Mouse (Mus musculus) forebrain, postnatal 0 days (tissue): ENCODE results near the gene Rgs6. TPM values are rescaled to one million over a fixed set of nuclear protein-coding genes. Genes with fewer than 3 reads are reported as not detected.

Experiments
- ATAC-seq: fragments of 200-750 bp; cut with Nextera tagmentation; 2 replicates; pipeline ENCODE4 v1.8.0; 2017; ENCODE audit warnings: mild to moderate bottlenecking, moderate library complexity
- DNase-seq: peaks from one replicate; pipeline ENCODE4 v3.0.0-alpha.2; 2015
- H3K27ac ChIP-seq: fragments of 300-500 bp; sonication (generic); 2 replicates; pipeline ENCODE4 v1.5.1; 2014; ENCODE audit warnings: low read depth, mild to moderate bottlenecking, antibody characterized with exemption, low read length, moderate library complexity, mixed read lengths
- H3K27me3 ChIP-seq: fragments of 300-500 bp; sonication (generic); 2 replicates; pipeline ENCODE4 v1.6.1; 2014; ENCODE audit warnings: mild to moderate bottlenecking, low read length, mixed read lengths; ENCODE audit not compliant: insufficient read depth
- H3K36me3 ChIP-seq: fragments of 300-500 bp; sonication (generic); 2 replicates; pipeline ENCODE4 v1.6.1; 2014; ENCODE audit warnings: mild to moderate bottlenecking, moderate library complexity; ENCODE audit not compliant: insufficient read depth
- H3K4me1 ChIP-seq: fragments of 300-500 bp; sonication (generic); 2 replicates; pipeline ENCODE4 v1.6.1; 2014; ENCODE audit warnings: antibody characterized with exemption; ENCODE audit not compliant: insufficient read depth
- H3K4me2 ChIP-seq: fragments of 300-500 bp; sonication (generic); 2 replicates; pipeline ENCODE4 v1.6.1; 2014; ENCODE audit warnings: low read depth, mild to moderate bottlenecking, moderate library complexity
- H3K4me3 ChIP-seq: fragments of 300-500 bp; sonication (generic); 2 replicates; pipeline ENCODE4 v1.5.1; 2014; ENCODE audit warnings: low read depth, low read length, mixed read lengths
- H3K9ac ChIP-seq: fragments of 300-500 bp; sonication (generic); 2 replicates; pipeline ENCODE4 v1.6.1; 2014; ENCODE audit warnings: mild to moderate bottlenecking
- H3K9me3 ChIP-seq: fragments of 300-500 bp; sonication (generic); 2 replicates; pipeline ENCODE4 v1.6.1; 2016; ENCODE audit warnings: low read length
- CTCF ChIP-seq: sonication (generic); IDR thresholded peaks from 2 replicates; pipeline ENCODE4 v1.5.1; 2016; ENCODE audit warnings: antibody characterized with exemption, control low read depth, low read depth
- WGBS: fragments of 180-500 bp; shearing (Covaris S2); extraction: QIAGEN DNeasy Blood & Tissue Kit; methylation state at CpG from one replicate; pipeline ENCODE4 v1.1.7; 2014; 5-methylcytosine and 5-hydroxymethylcytosine counted together
- polyA plus RNA-seq: library from polyadenylated mRNA; unstranded; fragments of >200 nt; fragmentation: Nextera tagmentation; extraction: Ambion mirVana; gene quantifications from 2 replicates; pipeline ENCODE4 v1.2.1, GENCODE M21; 2015
- total RNA-seq: library from RNA; depleted of rRNA; stranded (reverse); fragments of >200 nt; gene quantifications from 2 replicates; pipeline ENCODE4 v1.2.3, GENCODE M21; 2014

Gene Rgs6
- total and polyA plus RNA-seq, 2 experiments from 2014 or later: 16.8 to 19.6 TPM

DNA sequence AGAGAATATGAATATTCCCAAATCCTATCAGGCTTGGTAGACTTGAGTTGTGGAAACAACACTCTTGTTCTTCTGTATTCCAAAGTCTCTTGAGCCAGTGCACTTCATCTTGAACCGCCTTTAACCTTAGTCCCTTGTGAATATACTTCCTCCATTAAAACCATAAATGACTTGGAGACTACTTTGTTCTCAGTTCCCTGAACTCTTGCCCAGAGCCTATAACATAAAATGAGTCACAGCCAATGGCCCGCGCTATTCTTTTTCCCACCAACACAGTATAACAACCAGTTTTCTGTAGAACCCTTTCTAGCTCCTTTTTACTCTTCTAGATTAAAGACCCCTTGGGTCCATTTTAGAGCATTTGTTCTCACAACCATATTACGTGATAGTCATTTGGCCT, 412.9 kb downstream of the Rgs6 start:
- no peak for TF ChIP-seq CTCF
- ATAC-seq: no peak
- DNase-seq: no peak
- 89% methylated on average over 4 of the region's 4 CpGs for WGBS
- H3K4me3 ChIP-seq: no peak overlapping the region
- H3K9ac ChIP-seq: no peak overlapping the region
- no peak overlapping the region for H3K4me2 ChIP-seq
- no peak overlapping the region for H3K27ac ChIP-seq
- H3K36me3 ChIP-seq: no peaks in the 10 kb centered on the region
- 0 out of 2 replicates have a peak, but pooled peaks cover 7% of the 10 kb centered on the region for H3K4me1 ChIP-seq
- H3K27me3 ChIP-seq: no peaks in the 10 kb centered on the region
- no peaks in the 10 kb centered on the region for H3K9me3 ChIP-seq

GRCm38 (mm10) chr12:83004014-83004682, 416.1 kb downstream of the Rgs6 start:
- ATAC-seq: peak; percentile 53
- Histone ChIP-seq H3K9ac (no peak overlapping the region), H3K36me3 (no peaks in the 10 kb centered on the region), H3K27ac (peak overlapping the region; percentile 58; the same call in 1 of the 2 replicates), H3K4me3 (no peak overlapping the region), H3K27me3 (no peaks in the 10 kb centered on the region), H3K4me2 (no peak overlapping the region), H3K9me3 (no peaks in the 10 kb centered on the region), H3K4me1 (no peaks in the 10 kb centered on the region)
- peak; percentile 39 for DNase-seq
- WGBS: 68% methylated on average over 9 of the region's 9 CpGs
- TF ChIP-seq CTCF: no peak

DNA sequence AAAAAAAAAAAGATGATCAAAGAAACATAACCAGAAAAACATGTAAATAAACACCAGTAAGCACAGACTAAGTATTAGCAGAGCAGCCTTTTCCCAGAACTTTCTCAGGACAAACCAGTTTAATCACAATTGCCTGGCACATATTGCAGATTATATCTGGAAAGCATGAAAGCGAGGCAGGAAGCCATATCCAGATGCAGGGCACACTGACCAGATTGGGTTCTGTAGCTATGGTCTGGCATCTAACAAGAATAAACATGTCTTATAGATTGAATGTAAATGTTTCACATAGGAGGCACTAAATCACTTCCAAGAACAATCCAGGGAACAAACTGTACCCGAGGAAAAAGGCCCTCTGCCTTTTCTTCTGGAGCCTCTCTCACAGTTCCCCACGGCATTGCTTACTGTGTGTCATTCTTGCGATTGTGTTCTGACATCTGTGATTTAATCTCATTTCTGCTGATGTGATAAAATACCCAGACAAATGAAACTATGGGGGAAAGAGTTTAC, 423.0 kb downstream of the Rgs6 start:
- no peak overlapping the region for H3K4me2 ChIP-seq
- H3K9ac ChIP-seq: no peak overlapping the region
- 91% methylated on average over 4 of the region's 4 CpGs for WGBS
- H3K27ac ChIP-seq: no peak overlapping the region
- H3K36me3 ChIP-seq: no peaks in the 10 kb centered on the region
- no peak for DNase-seq
- ATAC-seq: no peak
- no peaks in the 10 kb centered on the region for H3K9me3 ChIP-seq
- H3K4me3 ChIP-seq: no peak overlapping the region
- TF ChIP-seq CTCF: no peak
- H3K4me1 ChIP-seq: no peaks in the 10 kb centered on the region
- no peaks in the 10 kb centered on the region for H3K27me3 ChIP-seq

DNA sequence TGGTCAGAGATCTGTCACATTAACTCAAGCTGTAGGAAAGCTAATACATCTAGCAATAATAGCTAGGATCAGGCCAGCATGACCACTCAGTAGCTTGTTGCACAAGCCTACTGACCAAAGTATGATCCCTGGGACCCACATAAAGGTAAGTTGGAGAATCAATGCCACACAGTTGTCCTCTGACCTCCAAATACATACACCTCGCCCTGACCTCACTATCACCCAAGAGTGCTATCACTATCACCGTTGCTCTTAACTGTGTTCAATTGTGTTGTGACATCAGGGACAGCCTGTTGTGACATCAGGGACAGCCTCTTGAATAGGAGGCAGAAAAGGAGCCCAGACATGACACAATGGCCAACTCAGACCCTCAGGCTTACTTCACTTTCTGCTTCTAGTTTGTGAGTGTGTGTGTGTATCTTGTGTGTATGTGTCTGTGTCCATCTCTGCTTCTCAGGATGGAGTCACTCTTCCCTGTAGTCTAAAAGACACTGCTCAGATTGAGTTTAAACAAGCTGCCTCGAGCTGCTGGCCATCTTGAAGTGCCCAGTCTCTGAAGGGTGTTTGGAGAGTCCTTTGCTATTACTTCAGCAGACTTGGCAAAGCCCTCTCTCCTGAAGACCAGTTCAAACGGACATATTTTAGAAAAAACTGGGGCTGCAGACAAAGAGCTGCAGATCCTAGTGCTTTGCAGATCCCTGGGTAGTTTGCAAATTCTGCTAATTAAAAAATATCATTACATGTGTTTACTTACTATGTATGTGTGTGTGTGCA, 426.0 kb downstream of the Rgs6 start:
- ATAC-seq (no peak), DNase-seq (no peak)
- WGBS: 53% methylated on average over 4 of the region's 4 CpGs
- H3K27me3 ChIP-seq: no peaks in the 10 kb centered on the region
- no peak overlapping the region for H3K9ac ChIP-seq
- no peaks in the 10 kb centered on the region for H3K9me3 ChIP-seq
- no peak overlapping the region for H3K27ac ChIP-seq
- H3K36me3 ChIP-seq: no peaks in the 10 kb centered on the region
- no peak overlapping the region for H3K4me2 ChIP-seq
- H3K4me3 ChIP-seq: no peak overlapping the region
- H3K4me1 ChIP-seq: no peaks in the 10 kb centered on the region
- no peak for TF ChIP-seq CTCF

- Histone ChIP-seq H3K27ac (no peak overlapping the region), H3K4me2 (no peak overlapping the region), H3K27me3 (no peaks in the 10 kb centered on the region), H3K4me3 (no peak overlapping the region), H3K36me3 (no peaks in the 10 kb centered on the region), H3K9ac (no peak overlapping the region), H3K9me3 (no peaks in the 10 kb centered on the region), H3K4me1 (no peaks in the 10 kb centered on the region)
- DNase-seq (peak; percentile 70), ATAC-seq (no peak; the same call in 1 of the 2 replicates)
- WGBS: 10% methylated on average over 2 of the region's 2 CpGs
- peak; percentile 71 for TF ChIP-seq CTCF
These were observed 426.8 kb downstream of the Rgs6 start for GRCm38 (mm10) chr12:83014848-83015247.

DNA sequence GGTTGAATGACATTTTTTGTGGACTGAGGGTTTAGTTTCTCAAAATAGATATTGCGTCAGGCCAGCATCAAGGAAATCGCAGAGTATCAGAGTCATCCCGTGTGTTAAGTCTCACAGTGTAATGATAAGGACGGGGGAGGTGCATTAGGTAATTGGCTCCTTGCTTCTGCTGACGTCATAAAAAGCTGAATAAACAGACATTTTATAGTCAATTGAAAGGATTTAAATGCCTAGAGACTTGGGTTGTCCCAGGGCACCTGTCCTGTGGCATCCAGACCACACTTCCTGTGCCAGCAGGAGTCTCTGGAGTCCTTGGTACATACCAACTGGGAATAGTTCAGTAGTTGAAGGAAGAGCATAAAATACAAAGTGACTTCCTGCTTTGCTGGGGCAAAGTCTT, 427.3 kb downstream of the Rgs6 start:
- Histone ChIP-seq H3K4me1 (no peaks in the 10 kb centered on the region), H3K36me3 (no peaks in the 10 kb centered on the region), H3K9ac (no peak overlapping the region), H3K4me2 (no peak overlapping the region), H3K9me3 (no peaks in the 10 kb centered on the region), H3K4me3 (no peak overlapping the region), H3K27me3 (no peaks in the 10 kb centered on the region), H3K27ac (no peak overlapping the region)
- ATAC-seq (no peak), DNase-seq (no peak)
- no peak for TF ChIP-seq CTCF
- 66% methylated on average over 5 of the region's 5 CpGs for WGBS

- Histone ChIP-seq H3K27ac (no peak overlapping the region), H3K36me3 (no peaks in the 10 kb centered on the region), H3K9me3 (no peaks in the 10 kb centered on the region), H3K4me2 (no peak overlapping the region), H3K9ac (no peak overlapping the region), H3K27me3 (no peaks in the 10 kb centered on the region), H3K4me3 (no peak overlapping the region), H3K4me1 (no peaks in the 10 kb centered on the region)
- DNase-seq (no peak), ATAC-seq (no peak)
- TF ChIP-seq CTCF: no peak
- WGBS: 89% methylated on average over 6 of the region's 6 CpGs
These were observed 428.4 kb downstream of the Rgs6 start for GRCm38 (mm10) chr12:83016486-83016885.
